Mouse (Mus musculus) large intestine, adult 2 months (tissue): ENCODE results near the gene Htra2. TPM values are rescaled to one million over a fixed set of nuclear protein-coding genes. Genes with fewer than 3 reads are reported as not detected.

ENCODE experiments used
- DNase-seq: peaks from one replicate; pipeline ENCODE4 v3.0.0-alpha.2; 2012; ENCODE audit warnings: low read depth, low spot score
- WGBS: fragments of 180-500 bp; shearing (Covaris S2); methylation state at CpG from one replicate; pipeline ENCODE4 v1.1.7; 2018; 5-methylcytosine and 5-hydroxymethylcytosine counted together
- polyA plus RNA-seq: library from polyadenylated mRNA; depleted of rRNA; stranded (reverse); fragments of >200 nt; gene quantifications from 2 replicates; pipeline ENCODE4 v1.2.3, GENCODE M21; 2012

Htra2 gene
- polyA plus RNA-seq, 1 experiment: 39.9 TPM

DNA sequence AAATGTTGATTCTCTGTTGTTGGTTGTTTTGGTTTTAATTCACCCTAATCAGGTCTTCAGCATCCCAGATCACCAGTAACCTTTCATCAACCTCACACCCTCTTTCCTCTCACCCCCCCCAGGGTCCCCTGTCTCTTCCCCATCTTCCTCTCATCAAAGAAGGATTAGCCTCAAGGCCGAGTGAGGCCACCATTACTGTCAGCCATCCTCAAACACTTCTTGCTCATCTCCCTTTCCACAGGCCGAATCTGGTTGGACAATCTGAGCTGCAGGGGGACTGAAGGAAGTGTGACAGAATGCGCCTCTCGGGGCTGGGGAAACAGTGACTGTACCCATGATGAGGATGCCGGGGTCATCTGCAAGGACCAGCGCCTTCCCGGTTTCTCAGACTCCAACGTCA lies 17.9 kb downstream of the Htra2 start:
- no peak for DNase-seq
- 88% methylated on average over 8 of the region's 8 CpGs for WGBS

DNA sequence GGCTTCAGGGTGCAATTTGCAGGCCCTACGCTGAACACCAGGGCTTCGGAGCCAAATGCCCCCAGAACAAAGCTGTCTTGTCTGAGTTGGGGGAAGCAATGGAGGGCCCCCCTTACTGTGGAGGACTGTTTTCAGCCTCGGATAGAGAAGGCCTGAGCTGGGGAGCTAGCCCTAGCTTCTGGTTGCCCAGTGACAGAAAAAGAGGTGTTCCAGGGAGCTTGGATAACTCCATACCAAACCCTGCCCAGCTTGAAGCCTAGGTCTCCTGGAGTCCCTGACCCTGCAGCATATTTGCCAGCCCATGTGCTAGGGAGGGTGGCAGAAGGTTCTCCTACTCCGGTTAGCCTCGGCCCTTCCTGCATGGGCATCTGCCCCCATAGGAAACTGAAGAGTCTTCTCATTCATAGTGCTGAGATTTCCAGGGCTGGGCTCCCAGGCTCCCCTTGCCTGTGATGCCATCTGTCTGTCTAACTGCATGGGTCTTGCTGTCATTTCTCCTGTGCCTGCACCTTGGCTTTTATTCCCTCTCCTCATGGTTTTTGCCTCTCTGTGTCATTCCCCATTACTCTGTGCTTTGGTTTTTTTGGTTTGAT lies 20.5 kb downstream of the Htra2 start:
- WGBS: 75% methylated on average over 5 of the region's 5 CpGs
- no peak for DNase-seq

DNA sequence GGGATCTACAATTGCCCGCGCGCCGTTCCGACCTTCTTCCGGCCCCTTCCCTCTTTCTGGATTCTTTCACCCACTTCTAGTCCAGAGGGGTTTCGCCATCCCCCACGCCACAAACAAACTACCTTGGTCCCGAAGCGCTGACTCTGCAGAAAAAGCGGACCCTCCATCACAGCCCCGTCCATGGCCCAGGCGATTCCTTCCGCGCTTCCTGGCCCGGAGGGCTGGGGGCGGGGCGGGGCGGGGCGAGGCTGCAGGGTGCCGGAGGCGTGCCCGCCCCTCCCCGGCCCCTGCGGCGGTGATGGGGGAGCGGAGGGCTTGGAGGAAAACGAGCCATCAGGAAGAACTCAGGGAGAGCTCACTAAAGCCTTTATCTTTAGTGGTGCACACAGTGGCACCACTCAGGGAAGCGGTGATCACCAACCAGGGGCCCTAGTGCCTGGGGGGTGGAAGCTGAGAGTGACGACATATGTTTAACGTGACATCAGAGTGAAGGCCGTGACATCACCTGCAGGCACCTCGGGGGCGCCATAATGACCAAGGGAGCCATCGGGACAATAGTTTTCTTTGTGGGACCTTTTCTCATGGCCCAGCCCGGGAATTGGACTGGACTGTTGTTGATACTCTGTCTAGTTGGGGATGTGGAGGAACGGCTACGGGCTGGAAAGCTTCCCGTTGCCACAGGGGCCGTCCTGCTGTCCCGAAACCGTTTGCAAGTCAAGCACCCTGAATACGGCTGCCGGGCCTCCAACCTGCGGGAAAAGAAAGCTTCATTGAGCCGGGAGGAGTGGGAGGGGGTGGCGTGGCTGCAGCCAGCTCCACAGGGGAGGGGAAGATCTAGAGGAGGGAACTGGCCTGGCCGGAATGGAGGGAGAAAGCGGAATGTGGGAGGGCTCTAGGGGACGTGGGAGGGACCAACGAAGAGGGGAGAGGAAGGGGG lies 21.6 kb downstream of the Htra2 start, which contains the start of the genes Dok1 and Loxl3:
Gene Dok1, minus strand, starts transcription at position 223 of the 937 bp plus-strand sequence.
Gene Loxl3, plus strand, starts transcription at position 925 of the 937 bp plus-strand sequence.
- WGBS: 2% methylated on average over 51 of the region's 51 CpGs
- no peak for DNase-seq

DNA sequence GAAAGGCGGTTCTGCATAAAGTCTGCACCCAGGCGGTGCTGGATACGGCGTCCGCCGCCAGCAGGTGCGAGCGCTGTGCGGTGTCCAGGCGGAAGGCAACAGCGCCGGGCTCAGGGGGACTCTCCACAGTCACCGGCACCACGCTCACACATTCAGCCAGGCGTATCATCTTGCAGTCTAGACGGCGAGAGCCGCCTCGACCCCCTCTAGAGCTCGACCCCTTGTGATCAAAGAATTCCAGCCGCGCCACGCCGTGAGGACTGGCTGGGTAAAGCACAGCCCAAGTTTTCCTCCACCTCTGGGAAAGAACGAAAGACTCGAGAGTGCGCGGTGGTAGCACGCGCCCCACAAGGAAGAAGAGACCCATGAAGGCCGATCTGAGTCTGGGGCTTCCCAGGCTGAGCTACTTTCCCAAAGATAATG lies 22.3 kb downstream of the Htra2 start:
- no peak for DNase-seq
- under 1% methylated on average over 31 of the region's 31 CpGs for WGBS

DNA sequence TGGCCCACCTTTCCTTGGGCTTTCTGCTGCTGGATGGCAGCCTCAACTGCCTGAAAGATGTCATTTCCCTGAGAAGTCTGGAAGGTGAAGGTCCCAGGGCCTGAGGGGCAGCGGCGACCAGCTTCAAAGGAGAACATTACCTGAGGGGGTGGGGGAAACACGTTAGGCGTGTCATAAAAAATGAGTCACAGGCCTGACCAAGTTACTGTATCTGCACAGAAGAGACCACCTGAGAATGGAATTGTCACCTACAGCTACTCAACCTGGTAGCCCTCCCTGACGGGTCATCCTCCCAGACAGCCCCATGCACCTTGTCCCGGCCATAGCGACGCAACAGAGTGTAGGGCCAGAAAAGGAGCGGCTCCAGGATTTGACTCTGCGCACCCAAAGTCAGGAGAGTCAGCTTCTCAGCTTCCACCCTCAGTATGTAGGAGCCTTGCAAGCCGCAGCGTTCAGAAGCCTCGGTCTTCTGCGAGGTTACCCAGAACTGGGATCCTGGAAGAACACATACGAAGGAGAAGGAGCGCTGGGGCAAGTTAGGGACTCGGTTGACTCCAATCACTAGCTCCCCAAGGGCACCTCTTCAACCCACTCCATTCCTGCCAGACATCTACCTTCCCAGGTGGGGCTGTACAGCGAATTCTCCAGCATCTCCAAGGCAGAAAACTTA lies 23.0 kb downstream of the Htra2 start:
- no peak for DNase-seq
- 80% methylated on average over 18 of the region's 18 CpGs for WGBS

DNA sequence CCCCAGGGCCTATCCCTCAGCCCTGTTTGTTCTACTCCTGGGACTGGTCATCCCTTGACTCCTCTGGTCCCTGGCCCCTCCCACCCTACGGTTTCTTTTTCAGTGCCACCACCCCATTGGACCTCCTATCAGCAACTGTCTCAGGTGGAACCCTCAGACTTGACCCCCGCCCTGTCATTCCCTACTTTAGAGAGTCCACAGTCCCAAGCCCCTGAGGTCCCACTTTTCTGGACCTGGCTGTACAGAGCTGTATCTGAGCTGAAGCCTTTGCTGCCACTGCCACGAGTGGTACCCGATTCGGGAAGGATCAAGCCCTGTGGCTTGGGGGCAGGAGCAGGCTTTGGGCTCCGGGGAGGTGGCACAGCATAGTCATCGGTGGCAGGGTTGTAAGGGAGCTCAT lies 24.0 kb downstream of the Htra2 start:
- no peak for DNase-seq
- 86% methylated on average over 7 of the region's 7 CpGs for WGBS

DNA sequence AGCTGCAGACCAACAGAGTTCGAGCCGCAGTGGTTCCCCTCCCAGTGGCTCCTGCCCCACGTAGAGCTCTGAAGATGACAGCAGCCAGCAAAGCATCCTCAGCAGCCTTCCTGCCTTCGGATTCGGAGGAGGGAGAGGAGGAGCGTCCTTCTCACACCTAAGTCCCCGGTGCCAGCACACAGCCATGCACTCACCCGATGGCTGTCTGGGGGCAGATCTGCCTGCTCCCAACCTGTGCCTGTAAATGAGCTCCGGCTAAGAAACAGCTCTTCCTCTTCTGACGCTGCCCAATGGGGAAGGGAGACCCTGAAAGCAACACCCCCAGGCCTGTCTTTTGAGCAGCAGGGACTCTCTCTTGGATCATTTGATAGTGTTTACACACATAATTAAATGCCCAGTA lies 25.3 kb downstream of the Htra2 start:
- DNase-seq: no peak
- 74% methylated on average over 10 of the region's 10 CpGs for WGBS

DNA sequence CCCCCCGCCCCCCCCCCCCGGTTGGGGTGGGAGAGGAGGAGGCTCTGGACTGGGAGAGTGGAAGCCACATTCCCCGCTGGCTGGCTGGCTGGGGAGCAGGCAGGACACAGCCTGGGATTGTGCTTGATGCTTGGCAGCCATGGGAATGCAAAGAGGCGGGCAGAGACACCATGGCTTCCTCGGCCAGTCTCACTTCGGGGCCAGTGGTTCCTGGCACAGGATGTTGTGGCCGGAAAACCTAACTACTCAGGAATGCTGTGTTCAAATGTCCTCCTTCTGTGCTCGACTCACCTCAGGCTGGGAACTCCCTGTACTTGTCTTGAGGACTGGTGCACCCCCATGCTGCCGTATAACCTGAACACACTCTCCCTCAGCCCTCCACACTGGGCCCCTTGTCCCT lies 27.4 kb downstream of the Htra2 start:
- 54% methylated on average over 8 of the region's 9 CpGs for WGBS
- DNase-seq: no peak

DNA sequence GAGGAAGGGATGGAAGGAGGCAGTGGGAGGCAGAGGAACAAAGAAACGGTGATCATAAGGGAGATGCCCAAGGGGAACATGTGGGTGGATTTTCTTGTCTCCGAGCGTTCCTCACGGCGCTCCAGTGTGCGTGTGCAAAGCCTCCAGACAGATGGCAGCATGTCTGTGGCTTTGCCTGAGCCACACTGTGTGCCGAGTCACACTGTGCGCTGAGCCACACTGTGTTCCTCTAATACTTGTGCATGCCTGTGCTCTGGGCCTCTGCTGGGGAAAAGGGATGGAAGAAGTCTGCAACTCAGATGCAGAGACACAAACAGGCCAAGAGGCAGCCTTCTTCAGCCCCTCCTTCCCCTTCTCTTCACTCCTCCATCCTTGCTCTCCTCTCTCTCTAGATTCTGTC lies 27.8 kb downstream of the Htra2 start:
- WGBS: 80% methylated on average over 8 of the region's 8 CpGs
- no peak for DNase-seq

DNA sequence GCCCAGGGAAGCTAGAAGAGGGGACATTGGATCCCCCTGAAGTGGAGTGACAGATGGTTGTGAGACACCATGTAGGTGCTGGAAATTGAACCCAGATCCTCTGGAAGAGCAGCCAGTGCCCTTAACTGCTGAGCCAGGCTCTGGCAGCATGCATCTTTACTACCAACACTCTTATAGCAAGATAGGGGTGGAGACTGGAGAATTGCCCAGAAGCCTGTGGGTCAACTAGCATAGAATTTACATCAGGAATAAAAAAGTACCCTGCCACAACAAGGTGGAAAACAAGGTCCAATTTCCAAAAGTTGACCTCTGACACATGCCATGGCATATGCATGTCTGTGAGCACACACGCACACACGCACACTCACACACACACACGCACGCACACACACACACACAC lies 29.9 kb downstream of the Htra2 start:
- 89% methylated on average over 4 of the region's 4 CpGs for WGBS
- no peak for DNase-seq

DNA sequence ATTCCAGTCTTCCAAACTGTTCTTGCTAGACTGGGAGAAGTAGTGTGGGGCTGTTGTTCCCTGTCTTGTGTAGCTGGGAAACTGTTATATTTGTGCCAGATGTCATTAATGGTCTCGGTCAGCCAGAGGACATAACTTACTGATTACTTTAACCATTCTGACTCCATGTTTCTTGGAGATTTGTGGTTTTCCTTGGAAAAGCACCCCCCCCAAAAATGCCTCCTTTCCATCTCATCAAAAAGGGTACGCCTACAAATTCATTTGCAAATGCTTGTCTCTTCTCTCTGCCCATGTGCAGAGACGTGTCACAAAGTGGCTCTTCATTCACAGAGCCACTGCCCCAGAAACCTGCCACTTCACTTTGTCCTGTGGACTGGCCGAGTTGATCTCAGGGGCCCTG lies 30.7 kb downstream of the Htra2 start:
- DNase-seq: no peak
- 75% methylated on average over 4 of the region's 4 CpGs for WGBS

DNA sequence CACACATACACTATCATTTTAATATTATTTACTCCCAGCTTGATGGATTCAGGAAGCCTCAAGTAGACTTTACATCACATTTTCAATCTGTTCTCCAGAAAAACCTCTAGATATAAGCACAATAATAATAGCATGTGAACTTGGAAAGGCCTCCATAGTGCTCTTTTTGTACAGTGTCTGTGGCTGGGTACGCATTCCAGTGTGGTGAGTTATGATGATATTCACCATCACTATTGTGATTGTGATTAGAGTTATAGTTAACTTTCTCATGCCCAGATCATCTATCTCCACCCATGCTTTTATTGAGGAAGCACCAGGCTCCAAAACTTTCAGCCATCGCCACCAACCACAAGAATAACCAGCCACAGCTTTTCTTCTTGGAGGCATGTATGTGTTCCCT lies 31.3 kb downstream of the Htra2 start:
- DNase-seq: no peak
- WGBS: 59% methylated on average over 2 of the region's 2 CpGs

DNA sequence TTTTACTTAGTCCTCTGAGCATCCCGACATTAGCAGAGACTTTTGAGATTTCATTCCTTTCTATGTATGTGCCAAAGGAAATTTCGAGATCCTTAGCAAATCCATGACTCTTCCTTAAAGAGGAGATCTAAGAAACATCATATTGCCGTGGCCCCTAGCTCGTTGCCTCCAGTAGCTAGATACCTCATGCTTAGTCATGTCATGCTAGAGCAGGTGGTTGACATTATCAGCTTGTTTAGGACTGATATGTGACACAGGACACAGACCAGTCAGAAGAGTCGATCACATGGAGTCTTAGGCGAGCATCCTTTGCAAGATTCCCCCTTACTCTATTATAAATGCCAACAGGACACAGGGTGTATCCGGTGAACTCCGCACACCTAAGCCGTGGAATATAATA lies 32.1 kb downstream of the Htra2 start:
- DNase-seq: no peak
- 87% methylated on average over 9 of the region's 9 CpGs for WGBS

DNA sequence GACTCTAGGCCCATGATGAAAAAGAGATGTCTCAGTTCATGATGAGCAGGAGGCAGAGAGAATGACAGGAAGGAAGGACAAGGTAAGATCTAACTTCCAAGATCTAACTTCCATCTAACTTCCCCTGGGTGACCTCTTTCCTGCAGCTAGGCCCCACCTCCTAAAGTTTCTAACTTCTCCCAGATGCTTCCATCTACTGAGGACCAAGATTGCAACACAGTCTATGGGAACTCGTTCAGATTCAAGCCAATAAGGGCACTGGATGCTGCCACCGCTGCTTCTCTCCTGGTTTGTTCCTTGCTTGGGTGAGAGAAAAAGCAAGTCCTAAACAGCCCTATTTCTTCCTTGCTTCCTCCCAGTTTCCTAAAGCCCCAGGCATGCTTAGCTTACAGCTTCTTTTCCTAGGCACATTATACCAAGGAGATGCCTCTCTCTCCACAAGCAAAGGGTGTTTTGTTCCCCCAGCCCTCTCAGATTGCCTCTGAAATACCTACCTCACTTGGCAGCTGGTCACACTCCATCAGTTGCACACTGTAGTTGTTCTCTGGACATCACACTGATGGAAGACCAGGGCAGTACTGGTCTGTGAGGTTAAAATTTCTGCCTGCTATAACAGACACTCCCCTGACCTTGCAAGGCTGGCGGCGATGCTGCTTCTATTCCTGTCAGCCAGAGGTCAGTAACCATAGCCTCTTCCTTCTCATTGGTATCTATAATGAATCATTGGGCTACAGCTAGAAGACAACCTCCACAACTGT lies 34.1 kb downstream of the Htra2 start:
- no peak for DNase-seq
- 77% methylated on average over 4 of the region's 4 CpGs for WGBS

DNA sequence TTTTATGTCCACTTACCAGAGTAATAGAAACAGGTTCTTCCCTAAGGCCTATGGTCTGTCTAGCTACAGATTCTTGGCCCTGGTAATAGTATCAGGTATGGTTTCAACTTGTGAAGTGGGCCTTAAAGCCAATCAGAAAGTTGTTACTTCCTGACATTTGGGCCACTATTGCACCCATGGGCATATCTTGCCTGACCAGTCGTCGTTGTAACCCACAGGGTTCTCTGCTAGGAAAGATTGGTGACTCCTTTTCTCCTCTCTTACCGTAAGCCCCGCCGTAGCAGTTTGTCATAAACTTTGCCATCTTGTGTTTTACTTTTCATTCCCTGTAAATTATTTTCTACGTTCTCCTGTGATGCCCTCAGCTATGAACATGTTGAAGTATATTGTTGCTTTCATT lies 35.0 kb downstream of the Htra2 start:
- 89% methylated on average over 6 of the region's 6 CpGs for WGBS
- DNase-seq: no peak

DNA sequence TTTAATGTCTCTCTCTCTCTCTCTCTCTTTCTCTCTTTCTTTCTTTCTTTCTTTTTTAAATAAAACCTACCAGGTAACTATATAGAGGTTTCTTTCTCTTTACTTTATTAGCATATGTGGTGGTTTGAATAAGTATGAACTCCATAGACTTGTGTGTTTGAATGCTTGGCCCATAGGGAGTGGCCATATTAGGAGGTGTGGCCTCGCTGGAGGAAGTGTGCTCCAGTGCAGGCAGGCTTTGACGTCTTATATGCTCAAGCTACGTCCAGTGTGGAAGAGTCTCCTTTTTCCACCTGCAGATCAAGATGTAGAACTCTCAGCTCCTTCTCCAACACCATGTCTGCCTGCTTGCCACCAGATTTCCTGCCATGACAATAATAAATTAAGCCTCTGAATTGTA lies 36.0 kb downstream of the Htra2 start:
- no peak for DNase-seq
- 74% methylated on average over 3 of the region's 3 CpGs for WGBS

DNA sequence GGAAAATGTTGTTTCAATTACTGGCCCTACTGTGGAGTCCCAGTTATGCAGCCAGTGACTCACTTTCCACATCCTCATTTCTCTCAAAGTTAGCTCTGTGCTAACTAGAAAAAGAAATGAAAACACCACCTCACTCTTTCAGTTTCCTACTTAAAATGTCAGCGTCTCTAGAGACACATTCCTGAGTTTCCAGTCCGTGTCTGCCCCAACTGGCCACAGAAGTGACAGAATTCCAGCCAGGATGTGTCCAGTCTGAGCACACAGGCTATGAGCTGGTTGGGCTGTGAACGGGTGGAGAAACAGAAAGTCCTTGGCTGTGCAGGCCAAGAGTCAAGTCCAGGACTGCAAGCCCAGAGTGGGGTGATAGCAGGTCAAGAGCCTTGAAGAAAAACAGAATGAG lies 37.9 kb downstream of the Htra2 start:
- DNase-seq: no peak
- WGBS: 30% methylated on average over 3 of the region's 3 CpGs

DNA sequence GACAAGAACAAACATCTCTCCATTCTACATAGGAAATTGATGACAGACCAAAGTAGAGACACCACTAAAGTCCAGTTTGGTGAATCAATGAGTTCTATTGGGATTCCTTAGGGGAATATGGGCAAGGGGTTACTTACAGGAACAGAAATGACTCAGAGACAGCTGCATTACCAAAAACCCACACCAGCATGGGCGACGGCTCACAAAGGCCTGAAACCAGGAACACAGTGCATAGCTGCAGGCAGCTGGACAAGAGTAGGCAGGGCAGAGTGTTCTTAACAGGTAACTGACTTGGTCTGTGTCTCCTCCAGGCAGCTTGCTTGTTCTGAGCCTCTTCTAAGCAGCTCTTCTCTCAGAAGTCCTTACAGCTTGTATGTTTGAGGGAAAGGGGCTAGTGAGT lies 39.3 kb downstream of the Htra2 start:
- no peak for DNase-seq
- 84% methylated on average over 2 of the region's 2 CpGs for WGBS

DNA sequence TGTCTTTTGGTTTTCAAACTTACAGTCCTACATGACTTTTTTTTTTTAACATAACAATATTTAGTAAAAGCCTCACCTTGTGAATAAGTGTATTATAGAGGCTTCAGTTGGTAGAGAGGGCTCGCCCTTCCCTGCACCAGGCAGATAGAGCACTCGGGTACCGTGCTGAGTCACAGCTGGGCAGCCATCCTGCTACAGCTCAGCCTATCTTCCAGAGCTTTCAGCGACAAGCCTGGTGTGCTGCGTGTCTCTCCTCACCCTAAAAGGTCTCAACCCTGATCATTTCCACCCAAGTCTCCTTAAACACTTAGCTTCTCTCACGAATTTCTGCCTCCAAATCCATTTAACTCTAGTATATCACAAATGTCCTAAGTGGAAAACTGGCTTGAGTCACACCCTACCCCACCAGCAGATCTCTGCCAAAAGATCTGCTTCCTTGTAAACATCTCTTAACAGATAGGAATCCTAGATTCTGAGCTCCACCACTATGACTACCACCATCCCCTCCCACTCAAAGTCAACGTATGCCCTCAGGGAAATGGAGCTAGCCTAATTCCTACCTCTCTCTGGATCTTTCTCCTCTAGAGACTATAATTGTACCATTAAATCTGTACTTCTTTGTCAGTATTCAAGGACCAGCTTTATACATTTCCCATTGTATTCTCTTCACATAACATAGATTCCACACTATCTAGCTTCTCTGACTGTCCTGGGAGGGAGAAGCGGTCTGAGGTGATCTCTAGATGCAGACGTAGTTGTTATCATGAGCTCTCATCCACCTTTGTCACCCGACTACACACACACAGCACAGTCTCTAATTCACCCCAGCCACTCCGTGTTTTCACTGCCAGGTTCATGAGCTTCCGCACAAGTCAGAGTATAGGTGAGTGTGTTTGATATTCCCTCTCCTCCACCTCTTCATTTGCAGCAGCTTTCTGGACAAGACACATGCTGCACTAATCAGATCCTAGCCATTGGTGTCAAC lies 40.3 kb downstream of the Htra2 start:
- DNase-seq: no peak
- 37% methylated on average over 12 of the region's 12 CpGs for WGBS
